Mouse (Mus musculus) liver, embryonic 14.5 days (tissue): ENCODE data around the gene Pkd1.

Experiments used
- CTCF ChIP-seq: IDR thresholded peaks from 2 replicates; pipeline ENCODE4 v1.5.1; 2016; ENCODE audit warnings: antibody characterized with exemption, low read depth, control low read depth
- EP300 ChIP-seq: IDR thresholded peaks from 2 replicates; pipeline ENCODE4 v1.6.1; 2016; ENCODE audit warnings: antibody characterized with exemption, low read depth

- TF ChIP-seq CTCF: no peak
- no peak for TF ChIP-seq EP300
Measured at GRCm38 (mm10) chr17:24642791-24643343, 93.2 kb downstream of the Pkd1 start.
